Mouse (Mus musculus) liver, embryonic 14.5 days (tissue): ENCODE results near the gene Mtif2. TPM values are rescaled to one million over a fixed set of nuclear protein-coding genes. Genes with fewer than 3 reads are reported as not detected.
"Not testable (repeated sequence)": the region's sequence is repeated elsewhere in the genome, so short reads cannot be mapped to it uniquely, and the experiment has no call there.

Source experiments
- ATAC-seq: fragments of 200-750 bp; cut with Nextera tagmentation; 2 replicates; pipeline ENCODE4 v1.8.0; 2017; ENCODE audit warnings: moderate number of reproducible peaks, mild to moderate bottlenecking, moderate library complexity; ENCODE audit not compliant: insufficient read depth
- DNase-seq, 3 experiments: peaks; one replicate each; pipeline ENCODE4 v3.0.0-alpha.2; 2012 to 2013; ENCODE audit warnings: low read depth in 3 of 3, low spot score in 3 of 3
- H3K27ac ChIP-seq: fragments of 300-500 bp; sonication (generic); 2 replicates; pipeline ENCODE4 v1.5.1; 2014; ENCODE audit warnings: moderate library complexity, mild to moderate bottlenecking, control low read depth, inconsistent platforms
- H3K27me3 ChIP-seq: fragments of 300-500 bp; sonication (generic); 2 replicates; pipeline ENCODE4 v1.6.1; 2014; ENCODE audit warnings: mild to moderate bottlenecking, low read length, moderate library complexity; ENCODE audit not compliant: control insufficient read depth, insufficient read depth
- H3K36me3 ChIP-seq: fragments of 300-500 bp; sonication (generic); replicated peaks from 2 replicates; pipeline ENCODE4 v1.6.1; 2014; ENCODE audit warnings: low read depth; ENCODE audit not compliant: control insufficient read depth, insufficient read depth
- H3K4me1 ChIP-seq, 2 experiments: fragments of 200-500 bp in 1 of 2; fragments of 300-500 bp in 1 of 2; sonication (generic) in 1 of 2; replicated peaks; 2 replicates each; pipeline ENCODE4 v1.6.1; 2012 to 2014; ENCODE audit warnings: antibody characterized with exemption in 1 of 2, inconsistent platforms in 1 of 2, low read length in 1 of 2; ENCODE audit not compliant: control insufficient read depth in 2 of 2, insufficient read depth in 2 of 2
- H3K4me2 ChIP-seq: fragments of 300-500 bp; sonication (generic); 2 replicates; pipeline ENCODE4 v1.6.1; 2014; ENCODE audit warnings: low read depth, mild to moderate bottlenecking, control low read depth, moderate library complexity
- H3K4me3 ChIP-seq, 2 experiments: fragments of 200-500 bp in 1 of 2; fragments of 300-500 bp in 1 of 2; sonication (generic) in 1 of 2; 2 replicates each; pipeline ENCODE4 v1.5.1; 2012 to 2014; ENCODE audit warnings: low read depth in 2 of 2, low read length in 2 of 2, mild to moderate bottlenecking in 2 of 2, control low read depth in 1 of 2, inconsistent platforms in 1 of 2, moderate library complexity in 1 of 2; ENCODE audit not compliant: insufficient read depth in 1 of 2
- H3K9ac ChIP-seq: fragments of 300-500 bp; sonication (generic); replicated peaks from 2 replicates; pipeline ENCODE4 v1.6.1; 2014; ENCODE audit warnings: mild to moderate bottlenecking, control low read depth, moderate library complexity
- H3K9me3 ChIP-seq: fragments of 300-500 bp; sonication (generic); 2 replicates; pipeline ENCODE4 v1.6.1; 2016; ENCODE audit warnings: low read length, mixed read lengths; ENCODE audit not compliant: control insufficient read depth
- CTCF ChIP-seq: IDR thresholded peaks from 2 replicates; pipeline ENCODE4 v1.5.1; 2016; ENCODE audit warnings: antibody characterized with exemption, low read depth, control low read depth
- EP300 ChIP-seq: IDR thresholded peaks from 2 replicates; pipeline ENCODE4 v1.6.1; 2016; ENCODE audit warnings: antibody characterized with exemption, low read depth
- WGBS: fragments of 180-500 bp; shearing (Covaris S2); extraction: QIAGEN DNeasy Blood & Tissue Kit; methylation state at CpG from one replicate; pipeline ENCODE4 v1.1.7; 2014; ENCODE audit not compliant: insufficient replicate concordance; 5-methylcytosine and 5-hydroxymethylcytosine counted together
- polyA plus RNA-seq, 2 experiments: library from polyadenylated mRNA; depleted of rRNA in 1 of 2; stranded (reverse) in 1 of 2; unstranded in 1 of 2; fragments of >200 nt; fragmentation: Nextera tagmentation in 1 of 2; extraction: Ambion mirVana in 1 of 2; gene quantifications; 2 replicates each; pipeline versions ENCODE4 v1.2.1 to v1.2.3; 2012 to 2014

Gene Mtif2
- polyA plus RNA-seq, 2 experiments: 12.6 to 15.3 TPM

DNA sequence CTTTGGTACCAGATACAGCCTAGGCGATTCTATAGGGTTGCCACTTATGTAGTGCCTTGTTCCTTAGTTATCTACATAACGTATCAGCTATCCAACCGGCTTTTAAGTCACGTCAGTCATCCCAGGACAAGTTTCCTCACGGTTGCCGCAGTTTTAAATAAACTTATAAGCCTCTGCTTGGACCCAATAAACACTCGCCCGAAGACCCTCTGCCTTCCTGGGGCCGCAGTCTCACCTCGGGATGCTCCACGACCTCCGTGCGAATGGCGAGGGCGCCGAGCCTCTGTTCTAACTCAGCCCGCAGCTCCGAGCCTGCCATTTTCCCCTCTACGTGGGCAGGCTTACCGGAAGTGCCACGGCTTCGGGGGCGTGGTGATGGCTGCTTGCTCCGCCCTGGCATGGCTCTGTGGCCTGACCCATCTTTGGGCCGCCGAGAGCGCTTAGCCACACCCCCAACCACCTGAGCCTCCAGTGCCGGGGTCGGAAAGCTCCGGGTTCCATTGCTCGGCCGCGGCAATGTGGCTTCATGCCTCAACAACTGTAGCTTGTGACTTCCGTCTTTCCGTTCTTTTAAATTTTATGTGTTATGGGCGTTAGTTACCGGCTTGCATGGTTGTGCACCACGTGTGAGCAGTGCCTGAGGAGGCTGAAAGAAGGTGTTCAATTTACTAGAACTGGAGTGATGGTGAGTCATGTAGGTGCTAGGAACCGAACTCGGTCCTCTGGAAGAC, 11.4 kb upstream of the Mtif2 start, which contains the start of gene Prorsd1:
Gene Prorsd1 (minus strand): TSS at position 352 of the 731 bp plus-strand sequence.
- H3K36me3 ChIP-seq: peaks cover 2% of the 10 kb centered on the region
- TF ChIP-seq CTCF (no peak), EP300 (0 out of 2 replicates have a peak, but pooled peaks have one; percentile 9)

DNA sequence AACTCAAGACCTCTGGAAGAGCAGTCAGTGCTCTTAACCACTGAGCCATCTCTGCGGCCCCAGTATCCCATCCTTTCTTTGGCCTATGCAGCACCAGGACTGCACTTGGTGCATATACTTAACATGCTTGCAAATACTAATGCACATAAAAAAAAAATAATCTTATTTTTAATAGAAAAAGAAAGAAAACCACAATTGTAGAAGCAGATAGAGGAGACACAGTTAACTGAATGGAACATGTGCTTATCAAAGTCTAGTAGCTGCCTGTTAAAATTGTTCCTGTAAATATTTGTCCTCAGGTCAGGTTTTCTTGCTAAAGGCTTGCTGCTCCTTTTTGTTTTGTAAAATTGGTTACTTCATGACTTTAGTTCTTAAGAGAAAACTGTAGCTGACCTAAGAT, 12.0 kb downstream of the Mtif2 start:
- H3K36me3 ChIP-seq: peaks cover 42% of the 10 kb centered on the region

More for the DNA sequence above, 11.4 kb upstream of the Mtif2 start, which contains the start of gene Prorsd1:
- peak; percentile 100 for ATAC-seq
- Histone ChIP-seq H3K27ac (peak within 1 kb of the TSS; percentile 76), H3K4me1 (peaks cover 4 to 8% of the 10 kb centered on the region in 2 experiments), H3K9ac (peak within 1 kb of the TSS; percentile 86), H3K4me3 (peak within 1 kb of the TSS; percentile 81 to 84), H3K9me3 (no peaks in the 10 kb centered on the region), H3K27me3 (no peaks in the 10 kb centered on the region), H3K4me2 (peak within 1 kb of the TSS; percentile 84)
- WGBS: 2% methylated on average over 40 of the region's 40 CpGs
- DNase-seq: peak; percentile 86 to 90 (median 88)

DNA sequence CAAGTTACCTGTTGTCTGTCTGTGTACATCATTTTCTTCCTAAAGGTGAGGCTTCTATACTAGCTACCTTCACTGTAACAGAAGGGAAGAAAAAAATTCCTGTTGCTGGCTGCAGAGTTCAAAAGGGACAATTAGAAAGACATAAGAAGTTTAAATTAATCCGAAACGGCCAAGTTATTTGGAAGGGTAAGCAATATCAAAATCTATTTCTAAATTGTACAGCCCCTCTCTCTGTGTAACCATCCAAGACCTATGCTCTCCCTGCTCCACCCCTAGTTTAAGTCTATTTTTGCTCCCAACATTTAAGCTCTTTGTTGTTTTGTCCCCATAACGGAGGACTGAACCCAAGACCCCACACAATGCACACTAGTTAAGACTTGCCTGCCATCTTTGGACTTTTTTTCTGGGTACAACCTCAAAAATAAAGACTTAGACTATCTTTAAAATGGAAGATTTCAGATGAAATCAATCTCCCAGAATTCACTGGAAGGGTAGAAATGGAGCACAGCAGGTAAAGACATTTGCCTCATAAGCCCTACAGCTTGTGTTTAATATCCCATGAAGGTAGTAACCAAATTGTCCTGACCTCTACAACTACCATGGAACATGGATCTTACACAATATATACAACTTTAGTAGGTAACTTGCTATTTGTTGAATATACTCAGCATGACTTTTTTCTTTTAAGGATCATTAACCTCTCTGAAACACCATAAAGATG, 18.2 kb downstream of the Mtif2 start:
- Histone ChIP-seq H3K27ac (no peak overlapping the region), H3K4me1 (peaks cover 8 to 13% of the 10 kb centered on the region in 2 experiments), H3K27me3 (no peaks in the 10 kb centered on the region), H3K4me2 (no peak overlapping the region), H3K9me3 (no peaks in the 10 kb centered on the region), H3K36me3 (peaks cover 41% of the 10 kb centered on the region), H3K4me3 (no peak overlapping the region), H3K9ac (no peak overlapping the region)
- DNase-seq (no peak), ATAC-seq (no peak)
- 78% methylated on average over 3 of the region's 3 CpGs for WGBS
- TF ChIP-seq CTCF (no peak), EP300 (no peak)

More for the DNA sequence above, 12.0 kb downstream of the Mtif2 start:
- H3K4me1 ChIP-seq: no peaks in the 10 kb centered on the region
- no peaks in the 10 kb centered on the region for H3K9me3 ChIP-seq
- ATAC-seq: no peak
- no peaks in the 10 kb centered on the region for H3K27me3 ChIP-seq
- TF ChIP-seq EP300 (no peak), CTCF (no peak)
- H3K9ac ChIP-seq: no peak overlapping the region
- DNase-seq: no peak
- WGBS: 73% methylated on average over 1 of the region's 1 CpGs
- no peak overlapping the region for H3K27ac ChIP-seq
- H3K4me2 ChIP-seq: no peak overlapping the region
- no peak overlapping the region for H3K4me3 ChIP-seq

DNA sequence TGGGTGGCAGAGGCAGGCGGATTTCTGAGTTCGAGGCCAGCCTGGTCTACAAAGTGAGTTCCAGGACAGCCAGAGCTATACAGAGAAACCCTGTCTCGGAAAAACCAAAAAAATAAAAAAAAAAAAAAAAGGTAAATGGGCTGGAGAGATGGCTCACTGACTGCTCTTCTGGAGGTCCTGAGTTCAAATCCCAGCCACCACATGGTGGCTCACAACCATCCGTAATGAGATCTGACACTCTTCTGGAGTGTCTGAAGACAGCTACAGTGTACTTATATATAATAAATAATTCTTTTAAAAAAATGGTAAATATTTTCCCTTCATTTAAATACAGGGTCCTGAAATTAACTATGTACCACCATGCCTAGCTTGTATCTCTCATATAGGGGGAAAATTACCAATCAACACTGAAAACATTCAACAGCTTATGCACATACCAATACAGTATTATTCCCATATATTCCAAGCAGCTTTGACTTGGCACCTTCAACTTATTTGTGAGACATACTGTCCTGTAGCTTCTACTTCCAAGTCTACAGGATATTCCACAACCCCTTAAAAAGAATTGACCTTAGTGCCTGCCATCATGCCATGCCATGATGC, 19.0 kb downstream of the Mtif2 start:
- Histone ChIP-seq H3K4me1 (peaks cover 8 to 13% of the 10 kb centered on the region in 2 experiments), H3K36me3 (peaks cover 39% of the 10 kb centered on the region)
- H3K27ac ChIP-seq, ATAC-seq, DNase-seq, H3K9me3 ChIP-seq, H3K9ac ChIP-seq, H3K27me3 ChIP-seq, H3K4me3 ChIP-seq, H3K4me2 ChIP-seq: not testable (repeated sequence)
- 65% methylated on average over 4 of the region's 4 CpGs for WGBS

DNA sequence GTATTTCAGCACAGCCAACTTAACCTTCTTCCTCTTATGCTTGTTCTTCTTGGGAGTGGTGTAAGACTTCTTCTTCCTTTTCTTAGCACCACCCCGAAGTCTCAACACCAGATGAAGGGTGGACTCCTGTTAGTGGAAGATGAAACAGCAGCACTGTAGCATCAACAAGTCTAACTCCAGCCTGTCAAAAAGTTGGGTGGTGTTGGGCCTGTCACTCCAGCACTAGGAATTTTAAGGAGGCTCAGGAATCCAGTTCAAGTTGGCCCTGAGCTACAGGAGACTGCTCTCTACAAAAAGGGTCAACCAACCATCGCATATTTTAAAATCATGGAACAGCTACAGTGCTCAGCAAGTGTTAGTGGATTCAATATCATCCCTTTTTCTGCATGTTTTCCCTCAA, 20.1 kb downstream of the Mtif2 start:
- peaks cover 8 to 13% of the 10 kb centered on the region in 2 experiments for H3K4me1 ChIP-seq
- DNase-seq, ATAC-seq, H3K9me3 ChIP-seq, H3K27me3 ChIP-seq: not testable (repeated sequence)
- H3K36me3 ChIP-seq: peaks cover 33% of the 10 kb centered on the region
- 45% methylated on average over 2 of the region's 2 CpGs for WGBS
- H3K4me3 ChIP-seq: peak overlapping the region; percentile 87 to 99
- peak overlapping the region; percentile 90 for H3K9ac ChIP-seq
- peak overlapping the region; percentile 90 for H3K4me2 ChIP-seq
- H3K27ac ChIP-seq: peak overlapping the region; percentile 54
